Mouse (Mus musculus) cerebellum, adult 18-20 months (tissue): ENCODE measurements around the gene Rexo2.
"Not testable (repeated sequence)": the region's sequence is repeated elsewhere in the genome, so short reads cannot be mapped to it uniquely, and the experiment has no call there.

ENCODE experiments used
- DNase-seq, 2 experiments: peaks; one replicate each; pipeline ENCODE4 v3.0.0; 2021

Rexo2 gene

GRCm38 (mm10) chr9:48472441-48473025 is 7.9 kb downstream of the Rexo2 start:
- no peak for DNase-seq

DNA sequence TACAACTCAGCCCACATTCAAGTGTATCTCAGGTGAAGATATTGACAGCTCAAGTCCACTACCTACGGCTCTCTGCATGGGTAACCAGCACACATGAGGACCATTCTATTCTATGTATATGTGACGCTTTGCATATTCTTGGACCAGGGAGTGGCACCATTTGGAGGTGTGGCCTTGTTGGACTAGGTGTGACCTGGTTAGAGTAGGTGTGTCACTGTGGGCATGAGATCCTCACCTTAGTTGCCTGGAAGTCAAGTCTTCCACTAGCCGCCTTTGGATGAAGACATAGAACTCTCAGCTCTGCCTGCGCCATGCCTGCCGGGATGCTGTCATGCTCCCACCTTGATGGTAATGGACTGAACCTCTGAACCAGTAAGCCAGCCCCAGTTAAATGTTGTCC is 13.0 kb downstream of the Rexo2 start:
- not testable (repeated sequence) for DNase-seq

GRCm38 (mm10) chr9:48466804-48467203 is 13.6 kb downstream of the Rexo2 start:
- peak; percentile 58 to 66 for DNase-seq

GRCm38 (mm10) chr9:48465671-48466070 is 14.8 kb downstream of the Rexo2 start:
- no peak for DNase-seq

GRCm38 (mm10) chr9:48461545-48461944 is 18.9 kb downstream of the Rexo2 start:
- DNase-seq: no peak

DNA sequence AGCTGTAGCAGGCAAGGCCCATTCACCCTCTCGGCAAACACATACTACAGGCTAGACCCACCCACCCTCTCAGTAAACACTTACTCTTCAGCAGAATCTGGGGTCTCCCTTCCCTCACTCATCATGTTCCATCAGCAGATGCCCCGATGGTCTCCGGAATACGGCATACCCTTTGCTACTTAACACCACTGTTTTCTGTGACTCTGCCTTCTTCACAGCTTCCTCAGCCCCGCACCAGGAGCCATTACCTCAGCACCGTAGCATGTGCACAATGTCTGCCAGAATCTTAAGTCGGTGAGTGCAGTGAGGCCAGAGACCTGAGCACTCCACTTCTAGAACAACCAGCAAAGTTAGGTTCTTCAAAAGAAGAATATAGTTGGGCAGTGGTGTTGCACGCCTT is 19.7 kb downstream of the Rexo2 start:
- DNase-seq: no peak

DNA sequence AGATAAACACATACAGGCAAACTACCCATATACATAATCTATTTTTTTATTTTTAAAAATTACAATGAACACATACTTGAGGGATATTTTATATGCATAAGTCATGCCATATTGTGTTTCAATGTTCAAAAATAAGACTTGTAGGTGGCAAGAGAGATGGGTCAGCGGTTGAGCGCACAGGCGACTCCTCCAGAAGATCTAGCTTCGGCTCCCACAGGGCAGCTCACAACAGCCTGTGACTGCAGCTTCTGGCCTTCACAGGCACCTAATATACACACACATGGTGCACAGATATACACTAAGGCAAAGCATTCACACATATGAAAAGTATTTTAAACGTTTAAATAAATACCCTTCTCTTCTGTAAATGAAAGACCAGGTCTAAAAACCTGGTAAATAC is 21.0 kb downstream of the Rexo2 start:
- no peak for DNase-seq

- DNase-seq: no peak
Observed at GRCm38 (mm10) chr9:48458879-48459278, 21.5 kb downstream of the Rexo2 start.

- no peak for DNase-seq
Observed at GRCm38 (mm10) chr9:48455961-48456360, 24.5 kb downstream of the Rexo2 start.

DNA sequence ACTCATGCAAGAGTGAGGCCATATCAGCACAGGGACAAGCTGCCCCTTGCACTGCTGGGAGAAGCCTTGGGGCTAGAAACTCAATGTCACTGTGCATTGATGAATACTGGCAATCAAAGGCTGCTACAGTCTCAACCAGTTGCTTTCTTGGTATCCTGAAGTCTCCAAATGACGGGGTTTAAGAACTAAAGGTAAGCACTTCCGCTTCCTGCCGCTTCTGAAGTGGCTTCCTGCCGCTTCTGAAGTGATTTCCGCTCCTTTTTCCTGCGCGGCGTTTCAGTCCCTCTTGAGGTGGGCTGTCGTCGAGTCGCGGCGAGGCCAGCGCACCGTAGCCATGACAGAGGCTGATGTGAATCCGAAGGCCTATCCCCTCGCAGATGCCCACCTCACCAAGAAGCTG is 30.4 kb downstream of the Rexo2 start:
- DNase-seq: no peak

DNA sequence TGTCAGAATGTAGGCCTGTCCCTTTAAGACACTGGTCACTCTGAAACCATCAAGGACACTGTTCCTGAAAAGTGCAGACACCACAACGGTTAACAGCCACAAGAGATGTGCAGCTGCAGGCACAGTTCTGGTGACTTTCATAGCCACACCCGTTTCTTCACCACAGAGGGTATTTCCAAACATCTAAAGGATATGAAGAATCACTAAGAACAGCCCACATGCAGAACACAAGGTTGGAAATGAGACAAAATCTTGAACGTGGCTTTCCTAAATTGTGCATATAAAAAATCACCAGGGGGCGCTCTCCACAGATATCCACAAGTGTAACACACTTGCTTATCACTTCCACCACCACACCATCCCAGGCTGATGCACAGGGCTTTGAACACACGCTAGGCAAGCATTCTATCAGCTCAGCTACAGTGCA is 32.6 kb downstream of the Rexo2 start:
- DNase-seq: peak in 1 of 2 experiments; percentile 7

DNA sequence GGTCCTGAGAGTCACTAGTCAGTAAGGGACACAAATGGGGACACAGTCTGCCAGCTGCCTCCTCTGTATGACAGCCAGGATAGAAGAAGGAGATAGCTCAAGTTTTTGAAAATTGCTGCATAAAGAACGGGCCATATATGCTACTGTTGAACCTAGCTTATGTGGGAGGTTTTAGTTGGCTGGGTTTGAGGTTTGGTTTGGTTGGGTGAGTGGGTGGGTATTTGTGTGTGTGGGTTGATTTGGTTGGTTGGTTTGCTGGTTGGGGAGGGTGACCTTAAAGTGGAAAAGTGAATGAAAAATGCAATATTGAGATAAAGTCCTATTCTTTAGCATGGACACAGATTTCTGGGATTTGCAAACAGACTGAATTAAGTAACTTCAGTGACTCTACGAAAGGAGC is 35.6 kb downstream of the Rexo2 start:
- DNase-seq: no peak

- DNase-seq: no peak
Observed at GRCm38 (mm10) chr9:48443873-48444272, 36.5 kb downstream of the Rexo2 start.

DNA sequence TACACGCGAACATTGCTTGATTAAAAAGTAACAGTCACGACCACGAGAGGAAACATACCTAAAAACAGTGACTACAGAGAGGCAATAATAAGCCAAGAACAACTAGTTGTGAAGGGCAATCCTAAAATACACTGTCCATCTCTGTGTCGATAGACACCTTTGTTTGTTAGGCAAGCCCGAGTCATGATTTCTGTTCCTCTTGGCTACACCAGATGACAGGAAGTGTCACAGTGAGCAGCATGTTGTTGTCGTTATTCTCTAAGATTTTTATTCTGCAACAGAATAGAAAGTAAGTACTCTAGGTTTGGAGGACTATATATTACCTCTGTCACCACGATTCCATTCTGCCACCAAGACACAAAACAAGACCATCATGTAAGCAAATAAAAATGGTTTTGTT is 48.0 kb downstream of the Rexo2 start:
- DNase-seq: no peak

- no peak for DNase-seq
Observed at GRCm38 (mm10) chr9:48427176-48427575, 53.2 kb downstream of the Rexo2 start.

DNA sequence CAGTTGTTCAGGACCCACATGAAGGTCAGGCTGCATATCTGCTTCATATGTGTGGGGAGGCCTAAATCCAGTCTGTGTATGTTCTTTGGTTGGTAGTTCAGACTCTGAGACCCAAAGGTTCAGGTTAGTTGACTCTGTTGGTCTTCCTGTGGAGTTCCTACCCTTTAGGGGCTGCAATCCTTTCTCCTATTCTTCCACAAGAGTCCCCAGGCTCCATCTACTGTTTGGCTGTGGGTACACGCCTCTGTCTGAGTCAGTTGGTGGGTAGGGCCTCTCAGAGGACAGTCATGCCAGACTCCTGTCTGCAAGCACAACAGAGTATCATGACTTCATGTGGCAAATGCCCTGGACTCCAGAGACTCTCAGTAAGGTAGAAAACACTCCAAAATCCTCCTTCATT is 57.2 kb downstream of the Rexo2 start:
- no peak for DNase-seq

GRCm38 (mm10) chr9:48422382-48422781 is 58.0 kb downstream of the Rexo2 start:
- no peak for DNase-seq

DNA sequence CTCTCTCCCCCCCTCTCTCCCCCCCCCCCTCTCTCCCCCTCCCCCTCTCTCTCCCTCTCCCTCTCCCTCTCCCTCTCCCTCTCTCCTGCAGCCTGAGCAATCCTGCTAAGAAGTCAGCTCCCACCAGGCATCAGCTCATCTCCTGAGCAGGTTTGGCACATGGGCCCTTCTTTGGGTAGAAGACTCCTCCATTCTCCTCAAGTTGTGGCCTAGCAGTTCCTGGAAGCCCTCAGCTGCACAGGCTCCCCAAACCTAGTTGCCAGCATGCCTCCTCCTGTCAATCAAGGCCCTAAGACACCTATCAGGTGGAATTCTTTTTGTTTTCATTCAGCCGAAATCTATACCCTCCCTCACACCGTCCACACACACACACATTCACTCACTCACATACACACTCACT is 58.9 kb downstream of the Rexo2 start:
- no peak for DNase-seq

GRCm38 (mm10) chr9:48421029-48421428 is 59.4 kb downstream of the Rexo2 start:
- no peak for DNase-seq

DNA sequence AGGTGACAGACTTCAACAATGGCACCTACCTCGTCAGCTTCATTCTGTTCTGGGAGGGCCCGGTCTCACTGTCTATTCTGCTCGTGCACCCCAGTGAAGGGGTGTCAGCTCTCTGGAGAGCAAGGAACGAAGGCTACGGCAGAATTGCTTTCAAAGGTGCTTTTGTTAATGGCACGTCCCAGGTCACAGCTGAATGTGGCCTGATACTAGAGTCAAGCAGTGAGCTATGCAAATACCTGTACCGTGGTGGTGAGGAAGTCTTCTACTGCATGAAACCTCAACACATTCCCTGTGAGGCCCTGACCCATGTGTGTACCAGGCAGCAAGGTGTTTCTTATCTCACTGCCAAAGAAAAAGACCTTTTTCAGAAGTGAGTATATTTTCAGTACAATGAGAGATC is 60.0 kb downstream of the Rexo2 start:
- DNase-seq: no peak

DNA sequence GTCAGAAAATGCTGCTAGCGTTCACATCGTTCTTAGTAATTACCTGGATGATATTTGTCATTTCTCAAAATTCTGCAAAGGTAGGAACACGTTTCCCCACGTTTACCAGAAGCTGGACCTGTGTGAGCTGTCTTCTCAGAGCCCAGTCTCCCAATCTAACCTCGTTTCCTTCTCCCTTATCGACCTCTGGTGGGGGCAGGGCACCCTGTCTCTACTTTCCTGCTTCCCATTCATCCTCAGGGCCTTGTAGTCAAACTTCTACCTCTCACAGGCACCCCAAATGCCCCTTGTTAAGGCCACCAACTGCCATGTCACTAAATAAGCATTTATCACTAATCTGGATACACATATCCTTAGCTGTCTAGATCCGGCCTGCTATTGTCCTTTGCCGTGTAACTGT is 61.6 kb downstream of the Rexo2 start:
- DNase-seq: no peak
